Mouse (Mus musculus) limb, embryonic 11.5 days (tissue): Measurements from ENCODE around the gene Brdt. TPM values are rescaled to one million over a fixed set of nuclear protein-coding genes. Genes with fewer than 3 reads are reported as not detected.

Experiments used
- polyA plus RNA-seq: library from polyadenylated mRNA; unstranded; fragments of >200 nt; fragmentation: Nextera tagmentation; extraction: Ambion mirVana; gene quantifications from 2 replicates; pipeline ENCODE4 v1.2.1, GENCODE M21; 2014

Gene Brdt
- polyA plus RNA-seq, 1 experiment from 2014 or later, result 2.0 TPM

Other genes with a start within 250 kb of the Brdt start
- gene Tgfbr3, start 41.5 kb upstream of the Brdt start, polyA plus RNA-seq, result 11.2 and 12.4 TPM in 2 replicates
- 0.64 and 0.72 TPM in 2 replicates for gene Ephx4, start 71.6 kb downstream of the Brdt start, polyA plus RNA-seq
- gene Lpcat2b, start 100.4 kb downstream of the Brdt start, polyA plus RNA-seq, result 0.09 TPM in 1 of 2 replicates, not detected in the other
- gene Btbd8, start 106.8 kb downstream of the Brdt start, polyA plus RNA-seq, result 5.0 and 5.3 TPM in 2 replicates
- 0.41 and 0.75 TPM in 2 replicates for gene Gm42669, start 176.5 kb downstream of the Brdt start, polyA plus RNA-seq
- gene 1700028K03Rik, start 203.6 kb downstream of the Brdt start, polyA plus RNA-seq, result 0.07 and 0.09 TPM in 2 replicates